Mouse (Mus musculus) intestine, postnatal 0 days (tissue): ENCODE results near the gene Ebi3. TPM values are rescaled to one million over a fixed set of nuclear protein-coding genes. Genes with fewer than 3 reads are reported as not detected.
A peak's percentile ranks its signal among the peaks of the same experiment; 100 is the strongest.

ENCODE experiments used
- ATAC-seq: fragments of 200-750 bp; cut with Nextera tagmentation; 2 replicates; pipeline ENCODE4 v1.8.0; 2017; ENCODE audit warnings: mild to moderate bottlenecking, moderate TSS enrichment, moderate library complexity
- H3K27ac ChIP-seq: fragments of 300-500 bp; sonication (generic); 2 replicates; pipeline ENCODE4 v1.5.1; 2014; ENCODE audit warnings: mild to moderate bottlenecking, low read depth, low read length, moderate library complexity
- H3K27me3 ChIP-seq: fragments of 300-500 bp; sonication (generic); replicated peaks from 2 replicates; pipeline ENCODE4 v1.6.1; 2014; ENCODE audit warnings: low read length, mixed read lengths; ENCODE audit not compliant: control insufficient read depth, insufficient read depth
- H3K36me3 ChIP-seq: fragments of 300-500 bp; sonication (generic); 2 replicates; pipeline ENCODE4 v1.6.1; 2014; ENCODE audit warnings: mild to moderate bottlenecking, moderate library complexity; ENCODE audit not compliant: control insufficient read depth, insufficient read depth
- H3K4me1 ChIP-seq: fragments of 300-500 bp; sonication (generic); replicated peaks from 2 replicates; pipeline ENCODE4 v1.6.1; 2014; ENCODE audit warnings: antibody characterized with exemption, low read length, mixed read lengths; ENCODE audit not compliant: control insufficient read depth, insufficient read depth
- H3K4me2 ChIP-seq: fragments of 300-500 bp; sonication (generic); replicated peaks from 2 replicates; pipeline ENCODE4 v1.6.1; 2014; ENCODE audit warnings: low read depth, mild to moderate bottlenecking, moderate library complexity
- H3K4me3 ChIP-seq: fragments of 300-500 bp; sonication (generic); 2 replicates; pipeline ENCODE4 v1.5.1; 2014; ENCODE audit warnings: low read depth, low read length
- H3K9ac ChIP-seq: fragments of 300-500 bp; sonication (generic); 2 replicates; pipeline ENCODE4 v1.6.1; 2014; ENCODE audit warnings: mild to moderate bottlenecking, low read depth, low read length
- H3K9me3 ChIP-seq: fragments of 300-500 bp; sonication (generic); 2 replicates; pipeline ENCODE4 v1.6.1; 2016; ENCODE audit warnings: mixed run types; ENCODE audit not compliant: control insufficient read depth
- CTCF ChIP-seq: sonication (generic); IDR thresholded peaks from 2 replicates; pipeline ENCODE4 v1.5.1; 2016; ENCODE audit warnings: low read depth, mild to moderate bottlenecking, control low read depth, antibody characterized with exemption, moderate library complexity
- WGBS: fragments of 180-500 bp; shearing (Covaris S2); extraction: QIAGEN DNeasy Blood & Tissue Kit; methylation state at CpG from one replicate; pipeline ENCODE4 v1.1.7; 2014; 5-methylcytosine and 5-hydroxymethylcytosine counted together
- polyA plus RNA-seq: library from polyadenylated mRNA; unstranded; fragments of >200 nt; fragmentation: Nextera tagmentation; extraction: Ambion mirVana; gene quantifications from 2 replicates; pipeline ENCODE4 v1.2.1, GENCODE M21; 2015

Gene Ebi3
- polyA plus RNA-seq, 1 experiment from 2014 or later, result 1.5 TPM

DNA sequence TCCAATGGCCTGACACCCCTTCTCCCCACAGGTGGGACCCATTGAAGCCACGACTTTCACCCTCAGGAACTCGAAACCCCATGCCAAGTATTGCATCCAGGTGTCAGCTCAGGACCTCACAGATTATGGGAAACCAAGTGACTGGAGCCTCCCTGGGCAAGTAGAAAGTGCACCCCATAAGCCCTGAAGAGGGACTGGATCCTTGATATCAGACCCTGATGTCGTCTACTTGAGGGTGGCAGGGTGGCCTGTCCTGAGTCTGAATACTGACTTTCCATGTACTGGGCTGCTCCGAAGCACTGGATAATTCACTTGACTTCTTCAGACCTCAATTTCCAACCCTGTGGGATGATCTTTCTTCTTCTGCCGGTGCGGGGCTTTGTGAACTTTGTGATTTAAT is 4.2 kb downstream of the Ebi3 start:
- ATAC-seq, result no peak
- Histone ChIP-seq H3K4me2 (peak overlapping the region; percentile 67), H3K27me3 (0 out of 2 replicates have a peak, but pooled peaks cover 10% of the 10 kb centered on the region), H3K4me3 (peak overlapping the region; percentile 39; the same call in 1 of the 2 replicates), H3K9ac (no peak overlapping the region), H3K36me3 (peaks cover 9% of the 10 kb centered on the region; the same call in 1 of the 2 replicates), H3K4me1 (0 out of 2 replicates have a peak, but pooled peaks cover 2% of the 10 kb centered on the region), H3K9me3 (no peaks in the 10 kb centered on the region), H3K27ac (no peak overlapping the region)
- TF ChIP-seq CTCF, result no peak
- 39% methylated on average over 6 of the region's 6 CpGs for WGBS

DNA sequence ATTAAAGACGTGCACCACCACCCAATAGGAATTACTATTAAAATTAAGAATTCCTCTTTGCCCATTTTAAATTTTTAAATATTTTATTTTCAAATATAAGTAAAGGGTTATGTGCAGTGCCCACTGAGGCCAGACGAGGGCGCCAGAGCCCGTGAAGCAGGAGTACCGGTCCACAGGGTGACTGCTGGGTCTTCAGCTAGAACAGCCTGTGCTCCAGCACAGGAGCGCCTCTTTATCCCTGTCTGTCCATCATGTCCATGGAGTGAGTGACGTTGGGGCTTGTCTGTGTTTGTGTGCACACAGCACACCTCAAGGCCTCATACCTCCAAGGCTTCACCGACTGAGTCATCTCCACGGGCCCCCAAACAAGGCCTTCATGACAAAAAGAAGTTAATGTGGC is 4.7 kb downstream of the Ebi3 start:
- WGBS, result 15% methylated on average over 9 of the region's 9 CpGs

DNA sequence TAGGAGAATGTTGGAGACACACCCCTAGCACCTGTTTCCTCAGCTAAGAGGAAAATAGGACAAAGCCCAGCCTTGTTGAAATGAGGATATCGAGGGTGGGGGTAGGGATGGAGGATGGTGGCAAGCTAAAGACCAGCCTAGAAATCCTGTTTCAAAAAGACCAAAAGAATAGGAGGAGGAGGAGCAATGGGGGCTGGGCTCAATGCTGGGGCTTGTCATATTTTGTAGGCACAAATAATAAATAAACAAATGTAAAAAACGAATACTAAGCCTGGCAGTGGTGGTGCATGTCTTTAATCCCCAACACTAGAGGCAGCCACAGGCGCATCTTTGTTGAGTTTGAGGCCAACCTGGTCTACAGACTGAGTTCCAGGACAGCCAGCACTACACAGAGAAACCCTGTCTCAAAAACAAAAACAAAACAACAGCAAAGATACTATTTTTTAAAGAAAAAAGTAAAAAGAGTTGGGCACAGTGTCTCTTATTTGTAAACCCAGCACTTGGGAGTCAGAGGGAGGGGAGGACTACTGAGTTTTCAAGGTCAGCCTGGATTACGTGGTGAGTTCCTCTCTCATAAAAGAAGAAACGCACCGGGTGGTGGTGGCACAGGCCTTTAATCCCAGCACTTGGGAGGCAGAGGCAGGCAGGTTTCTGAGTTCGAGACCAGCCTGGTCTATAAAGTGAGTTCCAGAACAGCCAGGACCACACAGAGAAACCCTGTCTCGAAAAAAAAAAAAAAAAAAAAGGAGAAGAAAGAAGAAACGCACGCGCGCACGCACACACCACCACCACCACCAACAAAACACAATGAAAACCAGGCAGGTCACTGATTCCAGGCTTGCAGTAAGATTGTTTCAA is 5.5 kb downstream of the Ebi3 start:
- H3K4me1 ChIP-seq, result 0 out of 2 replicates have a peak, but pooled peaks cover 2% of the 10 kb centered on the region
- no peak overlapping the region; the same call in 1 of the 2 replicates for H3K9ac ChIP-seq
- H3K27ac ChIP-seq, result no peak overlapping the region
- TF ChIP-seq CTCF, result no peak
- WGBS, result 65% methylated on average over 13 of the region's 13 CpGs
- H3K9me3 ChIP-seq, result no peaks in the 10 kb centered on the region
- H3K4me2 ChIP-seq, result peak overlapping the region; percentile 57
- ATAC-seq, result no peak
- H3K4me3 ChIP-seq, result no peak overlapping the region
- H3K36me3 ChIP-seq, result peaks cover 18% of the 10 kb centered on the region
- H3K27me3 ChIP-seq, result 0 out of 2 replicates have a peak, but pooled peaks cover 10% of the 10 kb centered on the region

More for the DNA sequence above, 4.7 kb downstream of the Ebi3 start:
- peaks cover 15% of the 10 kb centered on the region for H3K36me3 ChIP-seq
- no peak overlapping the region for H3K27ac ChIP-seq
- H3K4me3 ChIP-seq, result no peak overlapping the region
- H3K4me2 ChIP-seq, result peak overlapping the region; percentile 67; the same call in 1 of the 2 replicates
- 0 out of 2 replicates have a peak, but pooled peaks cover 10% of the 10 kb centered on the region for H3K27me3 ChIP-seq
- peak; percentile 91 for TF ChIP-seq CTCF
- no peak overlapping the region for H3K9ac ChIP-seq
- H3K9me3 ChIP-seq, result no peaks in the 10 kb centered on the region
- no peak for ATAC-seq
- H3K4me1 ChIP-seq, result 0 out of 2 replicates have a peak, but pooled peaks cover 2% of the 10 kb centered on the region

DNA sequence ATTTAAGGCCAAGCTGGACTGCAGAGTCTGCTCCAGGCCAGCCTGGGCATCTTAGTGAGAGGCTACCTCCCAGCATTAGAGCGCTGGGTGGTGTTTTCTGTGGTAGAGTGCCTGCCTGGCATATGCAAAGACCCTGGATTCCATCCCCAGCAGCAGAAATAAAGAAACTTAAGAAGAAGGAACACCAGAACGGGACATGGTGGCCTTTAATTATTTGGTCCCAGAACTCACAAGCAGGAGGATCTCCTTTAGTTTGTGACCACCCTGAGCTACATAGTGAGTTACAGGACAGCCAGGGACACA is 6.1 kb downstream of the Ebi3 start:
- Histone ChIP-seq H3K4me1 (0 out of 2 replicates have a peak, but pooled peaks cover 2% of the 10 kb centered on the region), H3K9ac (no peak overlapping the region; the same call in 1 of the 2 replicates), H3K4me2 (peak overlapping the region; percentile 57), H3K9me3 (no peaks in the 10 kb centered on the region), H3K36me3 (peaks cover 18% of the 10 kb centered on the region), H3K4me3 (peak overlapping the region; percentile 54), H3K27me3 (0 out of 2 replicates have a peak, but pooled peaks cover 10% of the 10 kb centered on the region), H3K27ac (no peak overlapping the region; the same call in 1 of the 2 replicates)
- no peak for ATAC-seq
- no peak for TF ChIP-seq CTCF
- WGBS, result 28% methylated on average over 2 of the region's 2 CpGs

DNA sequence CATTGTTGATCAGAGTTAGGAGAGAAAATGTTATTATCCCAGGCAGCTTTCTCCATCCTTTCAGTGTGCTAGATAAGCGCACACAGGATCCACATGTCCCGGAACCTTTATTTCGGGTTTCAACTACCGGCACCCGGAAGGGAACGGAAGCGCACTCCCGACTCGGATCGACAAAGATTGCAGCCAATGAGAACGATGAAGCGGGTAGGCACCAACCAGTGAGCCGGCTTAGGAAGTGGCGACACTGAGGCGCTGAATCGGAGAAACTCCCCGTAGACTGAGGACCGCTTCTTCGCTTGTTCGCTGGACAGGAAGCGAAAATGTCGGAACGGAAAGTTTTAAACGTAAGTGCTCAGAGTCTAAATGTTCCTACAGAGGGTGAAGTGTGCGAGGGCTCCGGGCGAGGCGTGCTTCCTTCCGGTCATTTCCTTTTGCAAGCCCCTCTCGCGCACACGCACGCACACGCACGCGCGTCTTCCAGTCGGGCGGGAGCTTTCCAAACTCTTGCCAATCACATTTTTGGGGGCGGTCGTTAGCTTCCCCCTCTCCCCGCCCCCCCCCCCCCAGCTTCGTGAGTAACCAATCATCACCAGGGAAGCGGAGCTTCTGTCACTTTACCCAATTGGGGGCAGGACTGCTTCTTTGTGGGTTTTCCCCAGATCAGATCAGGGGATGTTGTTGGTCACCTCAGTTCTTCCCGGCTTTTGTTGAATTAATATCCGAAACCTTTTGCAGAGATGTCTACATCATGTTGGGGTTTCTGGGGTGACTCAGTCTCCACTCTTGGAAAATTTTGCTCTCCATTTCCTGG is 6.7 kb downstream of the Ebi3 start, which contains the start of gene Yju2:
TSS of gene Yju2 (plus strand) at position 182 of the 811 bp plus-strand sequence.
- TF ChIP-seq CTCF, result peak; percentile 20; the same call in 1 of the 2 replicates
- peak; percentile 96 for ATAC-seq
- under 1% methylated on average over 46 of the region's 46 CpGs for WGBS

More for the DNA sequence above, 6.7 kb downstream of the Ebi3 start, which contains the start of gene Yju2:
- Histone ChIP-seq H3K4me3 (peak within 1 kb of the TSS; percentile 54), H3K36me3 (peaks cover 20% of the 10 kb centered on the region), H3K9me3 (no peaks in the 10 kb centered on the region), H3K27ac (peak within 1 kb of the TSS; percentile 87), H3K4me2 (peak within 1 kb of the TSS; percentile 57), H3K27me3 (0 out of 2 replicates have a peak, but pooled peaks cover 10% of the 10 kb centered on the region), H3K4me1 (0 out of 2 replicates have a peak, but pooled peaks cover 2% of the 10 kb centered on the region), H3K9ac (peak within 1 kb of the TSS; percentile 34)
